Mouse (Mus musculus) spleen, adult 2 months (tissue): ENCODE measurements around the gene Srsf12. TPM values are rescaled to one million over a fixed set of nuclear protein-coding genes. Genes with fewer than 3 reads are reported as not detected.

Experiments used
- DNase-seq, 2 experiments: peaks; one replicate each; pipeline versions ENCODE4 v3.0.0 to v3.0.0-alpha.2; 2012 to 2021; ENCODE audit warnings: low spot score in 2 of 2, low read depth in 1 of 2
- H3K27ac ChIP-seq: fragments of 200-500 bp; 2 replicates; pipeline ENCODE4 v1.5.1; 2012; ENCODE audit warnings: low read length, inconsistent platforms; ENCODE audit not compliant: insufficient read depth
- H3K27me3 ChIP-seq: fragments of 200-500 bp; 2 replicates; pipeline ENCODE4 v1.6.1; 2012; ENCODE audit warnings: mild to moderate bottlenecking, moderate library complexity, low read length, inconsistent platforms; ENCODE audit not compliant: control insufficient read depth, insufficient read depth
- H3K36me3 ChIP-seq: fragments of 200-500 bp; 2 replicates; pipeline ENCODE4 v1.6.1; 2012; ENCODE audit warnings: mild to moderate bottlenecking, low read length, inconsistent platforms; ENCODE audit not compliant: control insufficient read depth, insufficient read depth
- H3K4me1 ChIP-seq: fragments of 200-500 bp; 2 replicates; pipeline ENCODE4 v1.6.1; 2011; ENCODE audit warnings: inconsistent platforms; ENCODE audit not compliant: control insufficient read depth, insufficient read depth, insufficient read length
- H3K4me3 ChIP-seq: fragments of 200-500 bp; 2 replicates; pipeline ENCODE4 v1.5.1; 2011; ENCODE audit warnings: mild to moderate bottlenecking, inconsistent platforms; ENCODE audit not compliant: insufficient read depth, insufficient read length; ENCODE audit errors: extremely low read depth
- CTCF ChIP-seq: fragments of 200-500 bp; IDR thresholded peaks from 2 replicates; pipeline ENCODE4 v1.5.1; 2011; ENCODE audit warnings: mild to moderate bottlenecking, inconsistent platforms; ENCODE audit not compliant: insufficient read depth, insufficient read length, insufficient replicate concordance; ENCODE audit errors: extremely low read depth
- POLR2A ChIP-seq: fragments of 200-500 bp; IDR thresholded peaks from 2 replicates; pipeline ENCODE4 v1.6.1; 2011; ENCODE audit warnings: low read depth, low read length, inconsistent platforms
- WGBS: fragments of 180-500 bp; shearing (Covaris S2); methylation state at CpG from one replicate; pipeline ENCODE4 v1.1.7; 2018; 5-methylcytosine and 5-hydroxymethylcytosine counted together
- polyA plus RNA-seq: library from polyadenylated mRNA; depleted of rRNA; stranded (reverse); fragments of >200 nt; gene quantifications from 2 replicates; pipeline ENCODE4 v1.2.3, GENCODE M21; 2012

The Srsf12 gene
- polyA plus RNA-seq, 1 experiment: 0.30 TPM

DNA sequence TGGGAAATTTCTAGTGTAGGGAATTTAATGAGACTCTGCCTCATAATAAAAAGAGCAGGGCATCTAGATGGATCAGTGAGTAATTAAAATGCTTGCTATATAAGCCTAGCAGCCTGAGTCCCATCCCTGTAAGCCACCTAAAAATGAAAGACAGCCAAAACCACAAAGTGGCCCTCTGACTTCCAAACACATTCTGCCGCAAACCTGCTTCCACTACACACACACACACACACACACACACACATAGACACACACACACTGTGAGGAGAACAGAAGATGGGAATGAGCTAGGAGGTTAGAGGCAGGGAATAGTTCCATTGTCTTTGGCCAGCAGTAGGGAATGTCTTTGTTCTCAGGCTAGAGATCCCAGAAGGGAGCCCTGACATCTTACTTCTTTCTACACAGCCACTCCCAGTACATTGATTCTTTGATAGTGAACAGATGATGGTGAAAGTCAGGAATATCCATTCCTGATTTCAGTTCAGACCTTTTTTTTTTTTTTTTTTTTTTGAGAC, 41.0 kb downstream of the Srsf12 start:
- DNase-seq: no peak
- Histone ChIP-seq H3K36me3 (peaks cover 9% of the 10 kb centered on the region), H3K27ac (no peak overlapping the region), H3K27me3 (no peaks in the 10 kb centered on the region), H3K4me3 (no peak overlapping the region), H3K4me1 (peaks cover 5% of the 10 kb centered on the region)
- 55% methylated on average over 1 of the region's 1 CpGs for whole genome bisulfite sequencing
- TF ChIP-seq POLR2A (no peak), CTCF (no peak)

DNA sequence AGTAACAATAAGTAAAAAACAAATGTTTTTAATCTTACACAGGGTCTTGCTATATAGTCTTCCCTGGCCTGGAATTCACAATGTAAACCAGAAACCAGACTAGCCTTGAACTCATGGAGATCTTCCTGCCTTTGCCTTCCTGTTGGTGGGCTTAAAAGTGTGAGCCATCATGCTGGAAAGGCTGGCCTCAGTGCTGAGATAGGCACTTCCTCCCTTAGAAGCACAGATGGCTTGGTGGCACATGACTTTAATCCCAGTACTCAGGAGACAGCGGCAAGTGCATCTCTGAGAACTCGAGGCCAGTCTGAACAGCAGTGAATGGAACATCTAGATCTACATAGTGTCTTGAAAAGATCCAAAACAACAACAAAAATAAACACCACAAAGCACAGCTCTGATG, 42.1 kb downstream of the Srsf12 start:
- no peak for DNase-seq
- Histone ChIP-seq H3K4me3 (no peak overlapping the region), H3K27ac (no peak overlapping the region), H3K27me3 (no peaks in the 10 kb centered on the region), H3K4me1 (peaks cover 5% of the 10 kb centered on the region), H3K36me3 (peaks cover 4% of the 10 kb centered on the region)
- WGBS: 57% methylated on average over 2 of the region's 2 CpGs
- no peak for TF ChIP-seq POLR2A
- TF ChIP-seq CTCF: no peak

DNA sequence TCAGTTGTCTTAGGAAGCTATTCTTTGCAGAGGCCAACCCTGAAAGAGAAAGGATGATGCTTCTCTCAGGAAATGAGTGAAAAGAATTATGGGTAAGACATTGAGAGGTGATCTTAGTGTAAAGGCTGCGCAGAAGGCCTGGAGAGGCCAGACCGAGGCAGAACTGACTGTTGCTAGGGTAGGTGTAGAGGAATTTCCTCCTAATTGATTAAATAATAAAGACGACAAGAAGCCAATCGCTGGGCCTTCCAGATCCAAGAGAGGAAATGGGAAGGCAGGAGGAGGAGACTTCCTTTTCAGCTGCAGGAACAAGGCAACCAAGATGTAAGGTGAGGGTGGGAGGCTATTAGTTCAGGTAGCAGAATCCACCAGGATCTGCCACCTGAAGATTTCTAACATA, 45.9 kb downstream of the Srsf12 start:
- WGBS: 88% methylated on average over 4 of the region's 4 CpGs
- no peak for TF ChIP-seq POLR2A
- H3K36me3 ChIP-seq: no peaks in the 10 kb centered on the region
- H3K4me1 ChIP-seq: no peaks in the 10 kb centered on the region
- no peak overlapping the region for H3K4me3 ChIP-seq
- no peak overlapping the region for H3K27ac ChIP-seq
- no peak for DNase-seq
- H3K27me3 ChIP-seq: no peaks in the 10 kb centered on the region

DNA sequence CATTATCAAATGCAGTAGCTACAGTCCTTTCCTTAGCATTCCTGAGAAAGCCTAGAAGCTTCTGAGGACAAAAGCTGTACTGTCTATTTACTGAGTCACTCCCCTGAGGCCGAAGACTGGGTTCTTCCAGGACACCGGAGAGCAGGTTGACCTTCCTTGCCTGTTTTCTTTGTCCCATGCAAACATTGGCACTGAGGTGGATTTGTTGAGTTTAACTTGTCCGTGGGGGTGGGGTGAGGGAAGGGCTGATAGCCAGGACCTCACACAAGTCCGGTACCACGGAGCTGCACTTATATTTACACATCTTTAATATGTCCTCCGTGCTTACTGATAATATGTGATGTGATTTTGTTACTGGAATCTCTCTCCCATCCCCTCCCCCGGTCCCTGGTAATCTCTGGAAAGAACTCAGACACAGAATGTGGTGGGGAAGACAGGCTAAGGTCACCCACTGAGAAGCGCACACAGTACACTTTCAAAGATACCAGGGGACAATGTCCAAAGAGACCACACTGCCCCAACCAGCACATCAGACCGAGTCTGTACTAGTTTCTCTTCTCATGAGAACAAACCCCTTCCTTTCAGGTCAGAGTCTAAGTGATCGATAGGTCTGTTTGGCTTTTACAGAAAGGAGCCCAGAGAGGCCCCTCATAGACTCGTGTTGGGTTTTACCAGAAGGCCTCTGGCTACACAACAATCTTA, 48.6 kb downstream of the Srsf12 start:
- H3K27ac ChIP-seq: no peak overlapping the region
- H3K4me3 ChIP-seq: no peak overlapping the region
- no peaks in the 10 kb centered on the region for H3K27me3 ChIP-seq
- H3K36me3 ChIP-seq: no peaks in the 10 kb centered on the region
- DNase-seq: no peak
- WGBS: 89% methylated on average over 11 of the region's 11 CpGs
- no peak for TF ChIP-seq POLR2A
- no peak for TF ChIP-seq CTCF
- H3K4me1 ChIP-seq: peaks cover 7% of the 10 kb centered on the region; the same call in 1 of the 2 replicates

DNA sequence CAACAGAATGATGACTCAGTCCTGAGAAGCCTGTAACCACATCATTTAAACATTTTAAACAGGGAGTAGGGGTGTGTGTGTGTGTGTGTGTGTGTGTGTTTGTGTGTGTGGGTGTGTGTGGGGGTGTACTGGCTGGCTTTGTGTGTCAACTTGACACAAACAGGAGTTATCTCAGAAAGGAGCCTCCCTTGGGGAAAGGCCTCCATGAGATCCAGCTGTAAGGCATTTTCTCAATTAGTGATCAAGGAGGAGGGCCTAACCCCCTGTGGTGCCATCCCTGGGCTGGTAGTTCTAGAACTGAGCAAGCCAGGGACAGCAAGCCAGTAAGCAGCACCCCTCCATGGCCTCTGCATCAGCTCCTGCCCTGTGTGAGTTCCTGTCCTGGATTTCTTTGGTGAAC, 51.5 kb downstream of the Srsf12 start:
- DNase-seq: no peak
- no peak overlapping the region for H3K27ac ChIP-seq

DNA sequence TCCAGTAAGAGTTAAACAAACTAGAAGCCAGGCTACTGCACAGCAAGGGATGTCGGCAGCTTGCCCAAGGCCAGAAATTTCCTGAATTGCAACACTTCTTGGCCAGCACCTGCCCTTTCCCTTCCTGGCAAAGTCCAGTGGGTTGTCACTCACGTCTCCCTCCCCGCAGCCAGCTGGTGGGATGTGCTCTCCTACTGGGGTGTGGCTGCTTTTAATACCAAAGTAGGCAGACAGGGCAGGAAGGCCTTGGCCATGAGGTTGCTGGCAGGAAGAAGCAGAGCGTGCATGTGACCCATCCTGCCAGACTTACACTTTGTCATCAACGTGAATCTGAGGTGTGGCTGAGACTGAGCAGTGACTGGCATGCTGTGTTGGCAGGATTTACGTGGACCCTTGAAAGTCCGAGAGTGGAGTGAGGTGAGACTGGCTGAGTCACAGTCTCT, 52.5 kb downstream of the Srsf12 start:
- Histone ChIP-seq H3K4me3 (no peak overlapping the region), H3K4me1 (peaks cover 7% of the 10 kb centered on the region; the same call in 1 of the 2 replicates), H3K27me3 (no peaks in the 10 kb centered on the region), H3K27ac (peak overlapping the region; percentile 4; the same call in 1 of the 2 replicates), H3K36me3 (no peaks in the 10 kb centered on the region)
- no peak for TF ChIP-seq CTCF
- TF ChIP-seq POLR2A: no peak
- DNase-seq: no peak
- 18% methylated on average over 7 of the region's 7 CpGs for WGBS

More for the DNA sequence above, 51.5 kb downstream of the Srsf12 start:
- H3K36me3 ChIP-seq: no peaks in the 10 kb centered on the region
- H3K4me1 ChIP-seq: peaks cover 7% of the 10 kb centered on the region; the same call in 1 of the 2 replicates
- TF ChIP-seq CTCF (no peak), POLR2A (no peak)
- H3K4me3 ChIP-seq: no peak overlapping the region
- no peaks in the 10 kb centered on the region for H3K27me3 ChIP-seq

DNA sequence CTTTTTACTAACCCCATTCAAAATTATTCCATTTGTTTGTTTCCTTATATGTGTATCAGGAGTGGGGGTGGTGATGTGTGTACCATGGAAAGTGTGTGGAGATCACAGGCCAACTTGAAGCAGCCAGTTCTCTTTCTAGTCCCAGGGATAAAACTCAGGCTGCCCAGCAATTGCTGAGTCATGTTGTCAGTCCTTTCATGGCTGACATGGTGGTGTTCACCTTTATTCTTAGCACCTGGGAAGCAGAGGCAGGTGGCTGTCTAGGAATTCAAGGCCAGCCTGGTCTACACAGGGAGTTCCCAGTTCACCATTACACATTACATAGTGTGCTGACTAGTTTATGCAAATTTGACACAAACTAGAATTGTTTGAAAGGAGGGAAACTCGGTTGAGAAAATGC, 54.1 kb downstream of the Srsf12 start:
- H3K4me3 ChIP-seq: no peak overlapping the region

More for the DNA sequence above, 54.1 kb downstream of the Srsf12 start:
- Histone ChIP-seq H3K27ac (no peak overlapping the region), H3K36me3 (no peaks in the 10 kb centered on the region), H3K27me3 (no peaks in the 10 kb centered on the region), H3K4me1 (peaks cover 7% of the 10 kb centered on the region; the same call in 1 of the 2 replicates)
- no peak for DNase-seq
- 90% methylated on average over 1 of the region's 1 CpGs for WGBS
- TF ChIP-seq CTCF (no peak), POLR2A (no peak)
